Mouse (Mus musculus): ENCODE results near the gene Wasf2.

GRCm38 (mm10) chr4:133217641-133218040 is 87.3 kb downstream of the Wasf2 start:
- TF ChIP-seq CTCF (IDR thresholded peaks at IDR 0.05; ENCODE audit: borderline replicate concordance, control insufficient read depth, extremely low read depth, insufficient read depth, low read length, poor library complexity) (peak; percentile 85; the same call in 1 of the 2 replicates), POLR2A (IDR thresholded peaks at IDR 0.05; ENCODE audit: control insufficient read depth, extremely low read depth, insufficient read depth, low read length, poor library complexity) (no peak)

All from thymus, adult 2 months (tissue).